Mouse (Mus musculus) heart, adult 2 months (tissue): ENCODE measurements around the gene Tctex1d2. TPM values are rescaled to one million over a fixed set of nuclear protein-coding genes. Genes with fewer than 3 reads are reported as not detected.
A peak's percentile ranks its signal among the peaks of the same experiment; 100 is the strongest.

Source experiments
- DNase-seq, 2 experiments: peaks; one replicate each; pipeline ENCODE4 v3.0.0; 2021
- H3K27ac ChIP-seq: fragments of 200-600 bp; 2 replicates; pipeline ENCODE4 v1.8.1; 2022
- H3K27me3 ChIP-seq: fragments of 200-500 bp; 2 replicates; pipeline ENCODE4 v1.6.1; 2012; ENCODE audit warnings: mild to moderate bottlenecking, low read length, inconsistent platforms, mixed read lengths; ENCODE audit not compliant: control insufficient read depth, insufficient read depth
- H3K36me3 ChIP-seq: fragments of 200-500 bp; 2 replicates; pipeline ENCODE4 v1.6.1; 2012; ENCODE audit warnings: low read length, inconsistent platforms; ENCODE audit not compliant: control insufficient read depth, insufficient read depth
- H3K4me1 ChIP-seq: fragments of 200-500 bp; 2 replicates; pipeline ENCODE4 v1.6.1; 2011; ENCODE audit warnings: low read length; ENCODE audit not compliant: control insufficient read depth, insufficient read depth
- H3K4me3 ChIP-seq: fragments of 200-600 bp; 2 replicates; pipeline ENCODE4 v1.8.1; 2022
- H3K79me2 ChIP-seq: fragments of 200-500 bp; replicated peaks from 2 replicates; pipeline ENCODE4 v1.6.1; 2012; ENCODE audit warnings: mild to moderate bottlenecking, inconsistent platforms, low read length, moderate library complexity, mixed read lengths; ENCODE audit not compliant: control insufficient read depth, insufficient read depth
- H3K9ac ChIP-seq: fragments of 200-500 bp; 2 replicates; pipeline ENCODE4 v1.6.1; 2012; ENCODE audit warnings: low read depth, mild to moderate bottlenecking, control low read depth, inconsistent platforms, low read length, mixed read lengths
- CTCF ChIP-seq: fragments of 200-600 bp; IDR thresholded peaks from 2 replicates; pipeline ENCODE4 v1.8.1; 2022; ENCODE audit warnings: antibody characterized with exemption, mild to moderate bottlenecking, moderate library complexity
- EP300 ChIP-seq: fragments of 200-500 bp; IDR thresholded peaks from 2 replicates; pipeline ENCODE4 v1.6.1; 2011; ENCODE audit warnings: low read depth, low read length, control low read depth; ENCODE audit not compliant: insufficient read depth
- POLR2A ChIP-seq: fragments of 200-500 bp; IDR thresholded peaks from 2 replicates; pipeline ENCODE4 v1.6.1; 2011; ENCODE audit warnings: mild to moderate bottlenecking, low read depth, low read length, control low read depth; ENCODE audit not compliant: insufficient read depth
- WGBS: fragments of 180-500 bp; shearing (Covaris S2); methylation state at CpG from one replicate; pipeline ENCODE4 v1.1.7; 2018; 5-methylcytosine and 5-hydroxymethylcytosine counted together
- intact Hi-C: fragments of 180-260 bp; cut with DNase I; formaldehyde crosslinking; loops from one replicate; pipeline ENCODE4 v1.15.1; 2025
- polyA plus RNA-seq: library from polyadenylated mRNA; depleted of rRNA; stranded (reverse); fragments of >200 nt; gene quantifications from 2 replicates; pipeline ENCODE4 v1.2.3, GENCODE M21; 2012
- total RNA-seq, 2 experiments: library from RNA; stranded (reverse); gene quantifications; 2 replicates each; pipeline ENCODE4 v1.2.3; 2021

The Tctex1d2 gene
- total and polyA plus RNA-seq, 3 experiments: 6.2 to 6.8 (median 6.2) TPM

GRCm38 (mm10) chr16:32389049-32389448, 30.5 kb upstream of the Tctex1d2 start:
- Histone ChIP-seq H3K27ac (no peak overlapping the region), H3K27me3 (no peaks in the 10 kb centered on the region), H3K79me2 (no peaks in the 10 kb centered on the region), H3K4me1 (no peaks in the 10 kb centered on the region), H3K9ac (no peak overlapping the region), H3K36me3 (peaks cover 2% of the 10 kb centered on the region; the same call in 1 of the 2 replicates), H3K4me3 (no peak overlapping the region)
- TF ChIP-seq POLR2A: no peak
- no peak for TF ChIP-seq EP300
- no peak for TF ChIP-seq CTCF
- intact Hi-C loops: no loop called here
- no peak for DNase-seq

- DNase-seq: no peak
- WGBS: 77% methylated on average over 3 of the region's 3 CpGs
- intact Hi-C loops: no loop called here
- H3K36me3 ChIP-seq: peaks cover 2% of the 10 kb centered on the region; the same call in 1 of the 2 replicates
- H3K27me3 ChIP-seq: no peaks in the 10 kb centered on the region
- no peak overlapping the region for H3K27ac ChIP-seq
- TF ChIP-seq POLR2A (no peak), EP300 (no peak), CTCF (no peak)
- no peak overlapping the region for H3K9ac ChIP-seq
- H3K79me2 ChIP-seq: no peaks in the 10 kb centered on the region
- H3K4me1 ChIP-seq: no peaks in the 10 kb centered on the region
- no peak overlapping the region for H3K4me3 ChIP-seq
Observed at GRCm38 (mm10) chr16:32389841-32390240, 29.7 kb upstream of the Tctex1d2 start.

DNA sequence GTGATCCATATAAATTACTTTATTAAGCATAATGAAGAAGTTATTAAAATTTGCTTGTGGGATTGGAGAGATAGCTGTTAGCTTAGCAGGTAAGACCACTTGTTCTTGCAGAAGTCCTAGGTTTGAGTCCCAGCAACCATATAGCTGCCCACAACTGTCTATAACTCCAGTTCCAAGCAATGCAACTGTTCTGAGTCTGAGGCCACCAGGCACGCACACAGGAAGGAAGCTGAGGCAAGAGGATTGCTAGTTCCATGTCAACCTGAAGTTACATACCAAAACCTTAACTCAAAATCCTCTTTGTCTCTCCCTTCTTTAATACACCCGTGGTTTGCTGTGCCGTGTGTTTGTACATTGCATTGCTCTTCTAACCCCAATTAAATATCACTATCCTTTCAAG, 28.6 kb upstream of the Tctex1d2 start:
- Histone ChIP-seq H3K4me3 (no peak overlapping the region), H3K36me3 (0 out of 2 replicates have a peak, but pooled peaks cover 2% of the 10 kb centered on the region), H3K9ac (no peak overlapping the region), H3K27ac (no peak overlapping the region), H3K4me1 (peaks cover under 1% of the 10 kb centered on the region), H3K79me2 (no peaks in the 10 kb centered on the region), H3K27me3 (no peaks in the 10 kb centered on the region)
- DNase-seq: no peak
- WGBS: 94% methylated on average over 3 of the region's 3 CpGs
- intact Hi-C loops: no loop called here
- TF ChIP-seq POLR2A: no peak
- no peak for TF ChIP-seq CTCF
- TF ChIP-seq EP300: no peak

- H3K4me1 ChIP-seq: peaks cover 4% of the 10 kb centered on the region
- DNase-seq: peak in 1 of 2 experiments; percentile 31
- 49% methylated on average over 6 of the region's 6 CpGs for WGBS
- no peaks in the 10 kb centered on the region for H3K36me3 ChIP-seq
- no peaks in the 10 kb centered on the region for H3K27me3 ChIP-seq
- TF ChIP-seq EP300 (no peak), CTCF (no peak), POLR2A (no peak)
- no peak overlapping the region for H3K4me3 ChIP-seq
- 0 out of 2 replicates have a peak overlapping the region, but pooled peaks have one; percentile 20 for H3K9ac ChIP-seq
- intact Hi-C loops: no loop called here
- no peaks in the 10 kb centered on the region for H3K79me2 ChIP-seq
- H3K27ac ChIP-seq: peak overlapping the region; percentile 43
Observed at GRCm38 (mm10) chr16:32395679-32396540, 23.6 kb upstream of the Tctex1d2 start.

- intact Hi-C loops: no loop called here
- Histone ChIP-seq H3K27me3 (no peaks in the 10 kb centered on the region), H3K4me1 (peaks cover 4% of the 10 kb centered on the region), H3K4me3 (no peak overlapping the region), H3K27ac (peak overlapping the region; percentile 43), H3K79me2 (no peaks in the 10 kb centered on the region), H3K9ac (no peak overlapping the region), H3K36me3 (no peaks in the 10 kb centered on the region)
- TF ChIP-seq POLR2A (no peak), EP300 (no peak), CTCF (no peak)
- no peak for DNase-seq
- 38% methylated on average over 3 of the region's 3 CpGs for WGBS
Observed at GRCm38 (mm10) chr16:32396541-32396835, 23.0 kb upstream of the Tctex1d2 start.

DNA sequence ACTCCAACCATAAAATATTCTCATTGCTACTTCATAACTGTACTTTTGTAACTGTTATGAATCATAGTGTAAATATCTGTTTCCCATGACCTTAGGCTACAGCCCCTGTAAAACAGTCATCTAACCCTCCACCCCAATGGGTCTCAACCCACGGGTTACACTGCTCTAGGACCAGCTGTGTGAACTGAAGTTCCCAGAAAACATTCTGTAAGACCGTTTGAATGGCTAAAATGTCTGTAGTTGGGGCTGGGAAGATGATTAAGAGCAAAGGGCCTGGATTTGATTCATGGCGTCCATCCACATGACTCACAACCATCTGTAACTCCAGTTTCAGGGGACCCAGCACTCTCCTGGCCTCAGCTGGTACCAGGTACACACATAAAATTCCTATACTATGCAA, 21.3 kb upstream of the Tctex1d2 start:
- no peak for TF ChIP-seq EP300
- TF ChIP-seq POLR2A: no peak
- no peak for TF ChIP-seq CTCF
- Histone ChIP-seq H3K27me3 (no peaks in the 10 kb centered on the region), H3K4me3 (no peak overlapping the region), H3K27ac (no peak overlapping the region), H3K36me3 (no peaks in the 10 kb centered on the region), H3K9ac (no peak overlapping the region), H3K79me2 (no peaks in the 10 kb centered on the region), H3K4me1 (peaks cover 4% of the 10 kb centered on the region)
- WGBS: 72% methylated on average over 3 of the region's 3 CpGs
- intact Hi-C loops: no loop called here
- DNase-seq: no peak
